Mouse (Mus musculus): ENCODE results near the gene Slc22a19. TPM values are rescaled to one million over a fixed set of nuclear protein-coding genes. Genes with fewer than 3 reads are reported as not detected.
A peak's percentile ranks its signal among the peaks of the same experiment; 100 is the strongest.
"Not testable (repeated sequence)": the region's sequence is repeated elsewhere in the genome, so short reads cannot be mapped to it uniquely, and the experiment has no call there.

Slc22a19 gene
- total RNA-seq (2021), result not detected

DNA sequence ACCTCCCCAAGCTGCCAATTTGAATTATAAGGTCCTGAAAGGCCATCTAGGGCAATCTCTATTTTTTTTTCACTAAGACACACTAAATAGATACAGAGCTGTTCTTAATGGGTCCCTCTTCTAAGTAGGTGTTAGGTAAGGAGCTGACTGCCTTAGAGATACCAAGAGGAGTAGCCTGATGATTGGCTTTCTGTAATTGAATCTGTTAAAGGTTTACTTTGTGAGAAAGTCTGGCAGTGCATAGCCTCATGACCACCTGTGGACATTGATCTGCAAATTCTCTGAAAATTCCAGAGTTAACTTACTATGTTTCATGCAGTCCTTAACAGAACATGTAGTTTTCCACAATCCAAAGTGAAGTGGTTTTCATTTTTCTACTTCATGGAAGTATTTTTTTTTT, at the start of gene Slc22a19:
Slc22a19 (minus strand) TSS at position 163 of the 400 bp plus-strand sequence.
- DNase-seq (ENCODE audit: extremely low spot score in 1 of 2, low spot score in 1 of 2), result no peak

DNA sequence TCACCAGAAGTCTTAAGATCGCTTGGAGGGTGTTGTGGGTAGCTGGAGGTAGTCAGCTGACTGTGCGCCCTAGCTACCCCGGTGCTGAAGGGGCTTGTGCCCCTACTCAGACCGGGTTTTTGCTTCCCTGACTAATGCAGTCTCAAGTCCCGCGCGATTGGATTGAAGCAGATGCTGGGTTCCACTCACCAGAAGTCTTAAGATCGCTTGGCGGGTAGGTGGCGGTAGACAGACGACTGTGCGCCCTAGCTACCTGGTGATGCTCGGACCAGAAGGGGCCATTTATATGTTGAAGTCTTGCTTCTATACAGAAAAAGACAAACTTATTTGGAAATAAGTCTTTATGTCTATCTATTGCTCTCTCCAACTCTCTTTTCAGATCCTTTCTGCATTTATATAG, 42.3 kb upstream of the Slc22a19 start:
- not testable (repeated sequence) for DNase-seq (ENCODE audit: extremely low spot score in 1 of 2, low spot score in 1 of 2)

DNA sequence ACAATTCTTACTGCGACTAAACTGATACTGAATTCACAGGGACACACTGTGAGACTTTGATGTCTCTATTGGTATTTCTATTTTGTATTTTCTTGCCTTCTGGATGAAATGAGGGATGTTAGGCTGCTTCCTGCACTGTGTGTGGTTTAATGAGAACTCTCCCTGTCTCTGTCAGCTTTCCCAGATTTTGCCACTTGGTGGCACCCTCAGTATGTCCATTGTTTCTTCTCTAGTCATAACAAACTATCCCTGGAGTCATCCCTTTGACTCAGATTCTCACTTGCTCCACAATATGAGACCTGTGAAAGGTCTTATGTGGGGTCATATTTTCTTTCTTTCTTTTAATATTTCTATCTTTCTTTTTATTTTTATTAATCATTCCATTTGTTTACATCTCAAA, 18.4 kb upstream of the Slc22a19 start:
- peak; percentile 11 to 51 for DNase-seq (ENCODE audit: extremely low spot score in 1 of 2, low spot score in 1 of 2)

DNA sequence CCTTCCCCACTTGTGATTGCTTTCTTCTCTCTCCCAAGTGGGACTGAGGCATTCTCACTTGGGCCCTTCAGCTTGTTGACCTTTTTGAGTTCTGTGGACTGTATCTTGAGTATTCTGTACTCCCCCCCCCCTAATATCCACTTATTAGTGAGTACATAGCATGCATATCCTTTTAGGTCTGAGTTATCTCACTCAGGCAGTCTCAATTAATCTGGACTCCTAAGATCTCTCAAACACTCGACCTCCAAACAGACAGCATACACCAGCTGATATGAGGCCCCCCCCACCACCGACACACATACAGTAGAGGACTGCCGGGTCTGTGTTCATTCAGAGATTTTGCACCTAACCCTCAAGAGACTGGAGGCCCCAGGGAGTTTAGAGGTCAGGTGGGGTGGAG, 18.0 kb downstream of the Slc22a19 start:
- not testable (repeated sequence) for DNase-seq (ENCODE audit: extremely low spot score in 1 of 2, low spot score in 1 of 2)

DNA sequence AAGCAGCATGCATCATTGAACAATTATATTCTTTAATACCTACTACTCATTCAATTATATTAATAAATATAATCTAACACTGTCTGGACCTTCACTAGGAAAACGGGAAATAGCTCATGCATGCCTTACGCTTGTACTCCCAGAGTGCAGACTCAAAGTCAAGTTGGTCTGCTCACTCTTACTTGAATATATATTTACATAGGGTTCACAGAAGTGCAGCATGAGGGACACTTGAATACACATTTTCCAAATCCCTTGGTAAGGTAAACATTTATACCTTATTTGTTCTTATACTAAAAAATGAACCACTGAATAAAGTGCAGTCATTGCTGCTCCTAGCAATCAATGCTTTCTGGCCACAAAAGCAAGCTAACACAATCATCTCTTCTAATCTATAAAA, 19.9 kb downstream of the Slc22a19 start:
- DNase-seq (ENCODE audit: extremely low spot score in 1 of 2, low spot score in 1 of 2), result no peak

DNA sequence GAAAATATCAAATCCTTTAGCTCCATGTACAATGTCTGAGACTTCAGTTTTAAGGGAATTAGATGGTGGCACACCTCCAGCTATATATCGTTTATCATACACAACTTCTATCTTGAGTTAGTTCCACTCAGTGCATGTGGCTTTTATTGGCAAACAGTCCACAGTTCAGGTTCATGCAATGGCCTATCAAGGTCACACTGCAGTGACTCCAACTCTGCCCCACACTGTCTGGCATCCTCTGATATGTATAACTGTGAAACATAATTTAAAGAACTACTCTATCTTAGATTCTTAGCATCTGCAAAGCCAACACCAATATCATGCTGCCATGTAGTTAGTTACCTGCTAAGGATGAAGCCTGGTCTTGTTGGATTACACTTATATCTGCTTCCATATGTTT, 23.1 kb downstream of the Slc22a19 start:
- no peak for DNase-seq (ENCODE audit: extremely low spot score in 1 of 2, low spot score in 1 of 2)

DNA sequence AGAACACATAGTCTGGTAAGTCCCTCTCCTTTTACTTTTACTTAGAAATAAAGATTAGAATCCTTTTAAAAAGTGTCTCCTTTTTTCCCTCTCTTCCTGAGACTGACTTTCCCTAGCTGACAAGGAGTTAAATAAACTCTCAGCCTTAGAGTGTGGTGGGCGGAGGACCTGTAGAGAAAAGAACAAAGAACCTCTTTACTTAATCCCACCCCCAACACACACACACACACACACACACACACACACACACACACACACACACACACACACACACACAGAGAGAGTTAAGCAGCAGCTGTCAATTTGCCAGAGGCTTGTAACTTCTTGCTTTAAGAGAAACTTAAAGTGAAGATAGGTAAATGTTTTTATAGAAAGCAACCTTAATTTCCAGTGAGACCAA, 39.1 kb downstream of the Slc22a19 start:
- no peak for DNase-seq (ENCODE audit: extremely low spot score in 1 of 2, low spot score in 1 of 2)

DNA sequence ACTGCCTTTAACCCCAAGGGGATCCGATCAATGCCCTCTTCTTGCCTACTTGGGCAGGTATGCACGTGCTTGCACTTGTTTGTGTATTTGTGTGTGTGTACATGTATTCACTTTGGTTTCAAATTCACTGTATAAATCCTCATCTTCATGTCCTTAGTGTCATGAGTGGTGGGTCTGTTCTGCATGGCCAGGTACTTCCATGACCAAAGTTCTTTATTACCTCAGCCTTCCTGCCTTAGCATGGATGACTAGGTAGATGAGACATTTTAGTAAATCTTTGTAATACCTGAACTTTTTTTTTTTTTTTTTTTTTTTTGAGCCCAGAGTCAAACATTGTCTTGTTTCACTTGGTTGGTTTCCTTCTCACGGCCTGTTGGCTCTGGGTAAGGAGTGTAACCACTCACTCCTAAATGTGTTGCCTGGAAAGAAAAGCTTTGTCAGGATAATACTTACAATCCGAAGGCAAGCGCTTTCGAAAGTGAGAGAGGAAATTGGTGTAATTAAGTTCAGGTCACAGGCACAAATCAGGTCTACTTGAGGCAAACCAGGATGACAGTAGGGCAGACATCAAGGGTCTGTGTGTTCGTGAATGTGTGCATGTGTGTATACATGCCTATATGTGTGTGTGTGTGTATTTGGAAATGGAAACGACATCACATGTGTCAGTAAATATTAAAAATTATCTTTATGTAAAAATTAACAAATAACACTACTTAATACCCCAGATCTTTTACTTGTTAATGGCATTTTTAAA, 62.0 kb downstream of the Slc22a19 start:
- no peak for DNase-seq (ENCODE audit: extremely low spot score in 1 of 2, low spot score in 1 of 2)

DNA sequence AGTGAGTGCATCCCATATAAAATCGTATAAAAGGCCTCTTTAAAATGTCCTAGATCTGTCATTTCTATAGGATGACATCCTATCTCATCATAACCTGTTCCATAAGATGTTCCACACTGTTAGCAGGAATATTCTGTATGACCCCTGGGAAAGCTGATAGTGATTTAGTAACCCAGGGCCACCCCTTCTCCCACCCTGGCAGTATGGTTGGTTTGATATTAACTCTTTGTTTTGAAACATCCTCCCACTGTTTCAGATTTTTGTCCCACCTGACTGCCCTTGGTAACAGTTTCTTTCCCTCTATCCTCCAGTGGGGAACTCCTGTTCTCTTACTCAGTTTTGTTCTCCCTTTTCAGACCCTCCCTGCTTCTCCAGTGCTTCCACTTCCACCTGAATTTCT, 77.3 kb downstream of the Slc22a19 start:
- DNase-seq (ENCODE audit: extremely low spot score in 1 of 2, low spot score in 1 of 2), result no peak

DNA sequence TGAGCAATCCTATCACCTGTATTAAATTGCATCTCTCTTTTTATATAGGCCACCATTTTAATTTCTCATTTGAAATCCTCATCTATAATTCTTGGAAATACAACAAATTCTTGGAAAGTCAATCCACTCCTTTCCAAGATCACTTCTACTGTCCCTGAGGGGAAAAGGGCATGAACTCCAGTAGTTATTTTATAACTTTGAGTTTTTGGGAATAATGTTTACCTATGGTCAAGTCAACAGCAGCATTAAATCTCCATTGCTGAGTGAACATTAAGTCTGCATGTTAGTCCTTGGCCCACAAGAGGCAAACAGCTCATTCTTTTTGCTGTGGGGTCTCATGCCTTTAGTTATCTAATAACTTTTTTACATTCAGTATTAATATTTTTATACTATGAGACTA, 78.1 kb downstream of the Slc22a19 start:
- DNase-seq (ENCODE audit: extremely low spot score in 1 of 2, low spot score in 1 of 2), result no peak

Other genes with a start within 250 kb of the Slc22a19 start
- 100 to 1,000 TPM; 798 to 841 TPM for gene Rtn3, start 228.0 kb downstream of the Slc22a19 start, total RNA-seq (2021)
- 10 to 100 TPM; 20.4 to 22.1 TPM for gene Atl3, start 217.3 kb downstream of the Slc22a19 start, total RNA-seq (2021)
- gene Pla2g16, start 153.9 kb downstream of the Slc22a19 start, total RNA-seq (2021), result 10 to 100 TPM; 22.1 to 26.9 TPM
- under 1 TPM; 0.28 to 0.32 TPM for gene Lgals12, start 104.1 kb downstream of the Slc22a19 start, total RNA-seq (2021)
- not detected for gene Hrasls5, start 98.8 kb downstream of the Slc22a19 start, total RNA-seq (2021)
- not detected for gene Slc22a26, start 91.4 kb upstream of the Slc22a19 start, total RNA-seq (2021)

Measured in layer of hippocampus, postnatal 25 days (tissue).